ENCODE assay signal across 7 mouse cellular contexts in genomic region chr7:110059092-110059785, GRCm38 (mm10). TPM values are rescaled to one million over a fixed set of nuclear protein-coding genes. Genes with fewer than 3 reads are reported as not detected.
DNase-seq lines count a peak whose midpoint lies in the region; ATAC-seq and TF ChIP-seq lines count a peak whose summit lies in the region.

No protein-coding gene starts in this region.

- peak; percentile 41 for TF ChIP-seq CTCF in lung, embryonic 14.5 days (IDR thresholded peaks at IDR 0.05; ENCODE audit: low read depth)
- no peak for TF ChIP-seq CTCF in lung, adult 2 months (IDR thresholded peaks at IDR 0.05; ENCODE audit: insufficient read depth, low read length)

- H3K9ac ChIP-seq in lung, embryonic 14.5 days, result no peak overlapping the region
- H3K9ac ChIP-seq in limb, embryonic 15.5 days, result no peak overlapping the region

- TF ChIP-seq POLR2A in lung, adult 2 months (IDR thresholded peaks at IDR 0.05; ENCODE audit: borderline replicate concordance, extremely low read depth, low read depth, low read length), result no peak

- no peak overlapping the region for H3K27ac ChIP-seq in lung, embryonic 14.5 days (ENCODE audit: low read depth)
- H3K27ac ChIP-seq in limb, embryonic 15.5 days, result 0 out of 2 replicates have a peak overlapping the region, but pooled peaks have one; percentile 22

- no peaks in the 10 kb centered on the region for H3K27me3 ChIP-seq in lung, embryonic 14.5 days (ENCODE audit: insufficient read depth, low read length)
- no peaks in the 10 kb centered on the region for H3K27me3 ChIP-seq in limb, embryonic 15.5 days

- WGBS in lung, embryonic 14.5 days, result 83% methylated on average over 12 of the region's 12 CpGs
- 87% methylated on average over 12 of the region's 12 CpGs for WGBS in lung, adult 2 months
- 82% methylated on average over 12 of the region's 12 CpGs for WGBS in limb, embryonic 15.5 days

- H3K4me2 ChIP-seq in lung, embryonic 14.5 days, result peak overlapping the region; percentile 72
- no peak overlapping the region for H3K4me2 ChIP-seq in limb, embryonic 15.5 days

- peaks cover 9% of the 10 kb centered on the region for H3K4me1 ChIP-seq in lung, embryonic 14.5 days (ENCODE audit: insufficient read depth)
- peaks cover 9% of the 10 kb centered on the region; the same call in 1 of the 2 replicates for H3K4me1 ChIP-seq in lung, adult 2 months (ENCODE audit: control insufficient read depth, insufficient read depth, low read length)
- 0 out of 2 replicates have a peak, but pooled peaks cover 10% of the 10 kb centered on the region for H3K4me1 ChIP-seq in limb, embryonic 15.5 days

- peak; percentile 68 for DNase-seq in lung, embryonic 14.5 days
- DNase-seq in lung, adult 2 months, result no peak
- peak; percentile 60 for DNase-seq in MEL-GATA-1-ER (ENCODE audit: extremely low read depth, low read depth)
- peak; percentile 21 for DNase-seq in embryo, embryonic 11 days
- DNase-seq in thymus, postnatal 4 days, result peak; percentile 32
- DNase-seq in urinary bladder, postnatal 10 days (ENCODE audit: low spot score), result no peak

- H3K36me3 ChIP-seq in lung, embryonic 14.5 days (ENCODE audit: insufficient read depth), result peaks cover 46% of the 10 kb centered on the region
- H3K36me3 ChIP-seq in limb, embryonic 15.5 days, result peaks cover 26% of the 10 kb centered on the region

- H3K4me3 ChIP-seq in lung, embryonic 14.5 days (ENCODE audit: low read depth, low read length), result no peak overlapping the region
- H3K4me3 ChIP-seq in lung, adult 2 months (replicated peaks; ENCODE audit: extremely low read depth, low read depth, low read length), result no peak overlapping the region
- H3K4me3 ChIP-seq in limb, embryonic 15.5 days, result no peak overlapping the region

- ATAC-seq in lung, embryonic 14.5 days (ENCODE audit: insufficient read depth), result no peak
- no peak for ATAC-seq in limb, embryonic 15.5 days (ENCODE audit: insufficient number of reproducible peaks, low FRiP score, low TSS enrichment, low read depth)

- H3K9me3 ChIP-seq in lung, embryonic 14.5 days (ENCODE audit: low read depth, low read length), result no peaks in the 10 kb centered on the region
- H3K9me3 ChIP-seq in limb, embryonic 15.5 days, result no peaks in the 10 kb centered on the region

RNA-seq across cellular contexts. Expression of gene Zfp143, which starts 1.8 kb away (rescaled TPM):
- polyA plus RNA-seq in lung, embryonic 14.5 days (2014; fragmentation: Nextera tagmentation; extraction: Ambion mirVana), result 21.9 and 23.9 TPM in 2 replicates
- polyA plus RNA-seq in lung, adult 2 months (2012; rRNA removed), result 12.5 and 15.0 TPM in 2 replicates
- 17.9 and 18.6 TPM in 2 replicates for polyA plus RNA-seq in limb, embryonic 15.5 days (2015; fragmentation: Nextera tagmentation; extraction: Ambion mirVana)

RNA-seq across cellular contexts. Expression of gene Ipo7, which starts 41.2 kb away (rescaled TPM):
- polyA plus RNA-seq in lung, embryonic 14.5 days (2014; fragmentation: Nextera tagmentation; extraction: Ambion mirVana), result 20.0 and 21.8 TPM in 2 replicates
- 20.9 and 23.6 TPM in 2 replicates for polyA plus RNA-seq in lung, adult 2 months (2012; rRNA removed)
- 35.1 and 42.8 TPM in 2 replicates for polyA plus RNA-seq in limb, embryonic 15.5 days (2015; fragmentation: Nextera tagmentation; extraction: Ambion mirVana)

Comparison
In these comparisons a context has a peak if more than half of its experiments do, and no peak if none do; other contexts are left out.
1. DNase-seq: peak in lung, embryonic 14.5 days (single experiment), MEL-GATA-1-ER (single experiment), embryo, embryonic 11 days (single experiment) and thymus, postnatal 4 days (single experiment); none in lung, adult 2 months (single experiment) and urinary bladder, postnatal 10 days (single experiment).